Mouse (Mus musculus) fat pad, adult 2 months (tissue): ENCODE results near the gene Olfr330.
"Not testable (repeated sequence)": the region's sequence is repeated elsewhere in the genome, so short reads cannot be mapped to it uniquely, and the experiment has no call there.

Source experiments
- DNase-seq: peaks from one replicate; pipeline ENCODE4 v3.0.0-alpha.2; 2011; ENCODE audit warnings: low read depth, low spot score; ENCODE audit errors: extremely low read depth

Olfr330 gene

GRCm38 (mm10) chr11:58534736-58535135 lies at the start of gene Olfr330:
Gene Olfr330, minus strand, starts transcription at chr11:58534836.
- DNase-seq, result not testable (repeated sequence)

- DNase-seq, result no peak
Measured at GRCm38 (mm10) chr11:58578636-58579035, 44.0 kb upstream of the Olfr330 start.

GRCm38 (mm10) chr11:58577430-58577829 lies 42.8 kb upstream of the Olfr330 start, which contains the start of gene Olfr325:
Gene Olfr325, plus strand, starts transcription at chr11:58577730.
- DNase-seq, result no peak

- no peak for DNase-seq
Measured at GRCm38 (mm10) chr11:58570405-58570804, 35.8 kb upstream of the Olfr330 start, which contains the start of gene Olfr224. Gene Olfr224, minus strand, starts transcription at chr11:58570553.

- no peak for DNase-seq
Measured at GRCm38 (mm10) chr11:58555536-58555935, 20.9 kb upstream of the Olfr330 start, which contains the start of gene Olfr328. Gene Olfr328, minus strand, starts transcription at chr11:58555636.

GRCm38 (mm10) chr11:58546322-58546721 lies 11.7 kb upstream of the Olfr330 start, which contains the start of gene Olfr329-ps:
Gene Olfr329-ps, minus strand, starts transcription at chr11:58546422.
- no peak for DNase-seq

- not testable (repeated sequence) for DNase-seq
Measured at GRCm38 (mm10) chr11:58519756-58520155, 14.9 kb downstream of the Olfr330 start.

- not testable (repeated sequence) for DNase-seq
Measured at GRCm38 (mm10) chr11:58518916-58519315, 15.7 kb downstream of the Olfr330 start.

GRCm38 (mm10) chr11:58509058-58509457 lies 25.6 kb downstream of the Olfr330 start:
- not testable (repeated sequence) for DNase-seq

- not testable (repeated sequence) for DNase-seq
Measured at GRCm38 (mm10) chr11:58502472-58502871, 32.2 kb downstream of the Olfr330 start, which contains the start of gene Olfr331. Gene Olfr331, minus strand, starts transcription at chr11:58502572.

- no peak for DNase-seq
Measured at GRCm38 (mm10) chr11:58499290-58499689, 35.3 kb downstream of the Olfr330 start.

GRCm38 (mm10) chr11:58498761-58499160 lies 35.9 kb downstream of the Olfr330 start:
- no peak for DNase-seq

- no peak for DNase-seq
Measured at GRCm38 (mm10) chr11:58492455-58492854, 42.2 kb downstream of the Olfr330 start, which contains the start of gene Olfr332. Gene Olfr332, minus strand, starts transcription at chr11:58492555.
